Mouse (Mus musculus) CH12.LX (cell line): Measurements from ENCODE around the gene Primpol. TPM values are rescaled to one million over a fixed set of nuclear protein-coding genes. Genes with fewer than 3 reads are reported as not detected.

Experiments used
- DNase-seq: peaks from one replicate; pipeline ENCODE4 v3.0.0-alpha.2; 2013; ENCODE audit errors: extremely low read depth
- H3K27ac ChIP-seq: 2 replicates; pipeline ENCODE4 v1.5.1; 2012; ENCODE audit warnings: low read depth, mild to moderate bottlenecking, control low read depth, moderate library complexity; ENCODE audit not compliant: insufficient read depth
- H3K27me3 ChIP-seq: replicated peaks from 2 replicates; pipeline ENCODE3; 2012; ENCODE audit warnings: inconsistent platforms
- H3K36me3 ChIP-seq, 2 experiments: replicated peaks in 1 of 2; 2 replicates each; pipeline versions ENCODE3 to v1.6.1; 2012; ENCODE audit warnings: inconsistent platforms in 1 of 2, low read length in 1 of 2, mild to moderate bottlenecking in 1 of 2, mixed read lengths in 1 of 2, moderate library complexity in 1 of 2; ENCODE audit not compliant: control insufficient read depth in 1 of 2, insufficient read depth in 1 of 2
- H3K4me1 ChIP-seq, 2 experiments: 2 replicates each; pipeline ENCODE4 v1.6.1; 2012; ENCODE audit warnings: inconsistent platforms in 1 of 2, moderate library complexity in 1 of 2; ENCODE audit not compliant: insufficient read depth in 2 of 2, control insufficient read depth in 1 of 2
- H3K4me2 ChIP-seq: 2 replicates; pipeline ENCODE4 v1.6.1; 2012; ENCODE audit warnings: low read depth, mild to moderate bottlenecking, control low read depth; ENCODE audit not compliant: poor library complexity, insufficient read depth, severe bottlenecking
- H3K4me3 ChIP-seq, 3 experiments: fragments of 150-350 bp in 1 of 3; sonication (generic) in 1 of 3; replicated peaks in 1 of 3; 2 replicates each; pipeline versions ENCODE3 to v1.5.1; 2011 to 2012; ENCODE audit warnings: low read depth in 2 of 3, low read length in 2 of 3, mild to moderate bottlenecking in 2 of 3, moderate library complexity in 2 of 3, control low read depth in 1 of 3, improper control_type of control experiment in 1 of 3, inconsistent platforms in 1 of 3, mixed read lengths in 1 of 3; ENCODE audit not compliant: poor library complexity in 1 of 3
- H3K79me2 ChIP-seq: replicated peaks from 2 replicates; pipeline ENCODE4 v1.6.1; 2012; ENCODE audit warnings: mild to moderate bottlenecking, moderate library complexity; ENCODE audit not compliant: control insufficient read depth, poor library complexity, insufficient read depth, severe bottlenecking; ENCODE audit errors: extremely low read depth
- H3K9ac ChIP-seq: 2 replicates; pipeline ENCODE4 v1.6.1; 2012; ENCODE audit warnings: low read depth, mild to moderate bottlenecking, control low read depth, moderate library complexity; ENCODE audit not compliant: insufficient read depth
- H3K9me3 ChIP-seq: replicated peaks from 2 replicates; pipeline ENCODE3; 2012; ENCODE audit warnings: low read length, inconsistent platforms, mixed read lengths
- BHLHE40 ChIP-seq: IDR thresholded peaks from 2 replicates; pipeline ENCODE4 v1.6.1; 2011; ENCODE audit warnings: mild to moderate bottlenecking, low read depth, low read length, improper control_type of control experiment
- CHD1 ChIP-seq: IDR thresholded peaks from 2 replicates; pipeline ENCODE4 v1.6.1; 2012; ENCODE audit warnings: low read depth, low read length, improper control_type of control experiment, inconsistent platforms
- CHD2 ChIP-seq: IDR thresholded peaks from 2 replicates; pipeline ENCODE4 v1.6.1; 2011; ENCODE audit warnings: low read length, improper control_type of control experiment
- CTCF ChIP-seq, 2 experiments: IDR thresholded peaks in 1 of 2; conservative IDR thresholded peaks in 1 of 2; 2 replicates each; pipeline ENCODE4 v1.5.1; 2011 to 2012; ENCODE audit warnings: low read depth in 2 of 2, low read length in 2 of 2, improper control_type of control experiment in 1 of 2, inconsistent platforms in 1 of 2, mild to moderate bottlenecking in 1 of 2, moderate library complexity in 1 of 2
- ETS1 ChIP-seq: conservative IDR thresholded peaks from 2 replicates; pipeline ENCODE4 v1.6.1; 2012; ENCODE audit warnings: low read depth, mild to moderate bottlenecking, inconsistent platforms, low read length, improper control_type of control experiment, moderate library complexity
- JUN ChIP-seq: IDR thresholded peaks from 2 replicates; pipeline ENCODE4 v1.6.1; 2011; ENCODE audit warnings: low read depth, mild to moderate bottlenecking, low read length, improper control_type of control experiment, moderate library complexity; ENCODE audit not compliant: insufficient read depth
- JUND ChIP-seq: conservative IDR thresholded peaks from 2 replicates; pipeline ENCODE4 v1.6.1; 2011; ENCODE audit warnings: low read depth, low read length, improper control_type of control experiment
- KAT2A ChIP-seq: IDR thresholded peaks from 2 replicates; pipeline ENCODE4 v1.6.1; 2012; ENCODE audit warnings: low read length, improper control_type of control experiment, inconsistent platforms; ENCODE audit not compliant: insufficient replicate concordance
- MAFK ChIP-seq: IDR thresholded peaks from 2 replicates; pipeline ENCODE4 v1.6.1; 2011; ENCODE audit warnings: low read length, improper control_type of control experiment; ENCODE audit not compliant: insufficient replicate concordance
- MAZ ChIP-seq: IDR thresholded peaks from 2 replicates; pipeline ENCODE4 v1.6.1; 2012; ENCODE audit warnings: low read depth, mild to moderate bottlenecking, inconsistent platforms, low read length, improper control_type of control experiment, moderate library complexity
- MXI1 ChIP-seq: IDR thresholded peaks from 2 replicates; pipeline ENCODE4 v1.6.1; 2011; ENCODE audit warnings: mild to moderate bottlenecking, low read depth, low read length, improper control_type of control experiment
- NELFE ChIP-seq: IDR thresholded peaks from 2 replicates; pipeline ENCODE4 v1.6.1; 2011; ENCODE audit warnings: low read depth, low read length, improper control_type of control experiment
- POLR2A ChIP-seq: IDR thresholded peaks from 2 replicates; pipeline ENCODE4 v1.6.1; 2011; ENCODE audit warnings: low read depth, mild to moderate bottlenecking, improper control_type of control experiment, low read length
- POLR2AphosphoS2 ChIP-seq: IDR thresholded peaks from 2 replicates; pipeline ENCODE4 v1.6.1; 2011; ENCODE audit warnings: low read depth, low read length, improper control_type of control experiment
- RCOR1 ChIP-seq: conservative IDR thresholded peaks from 2 replicates; pipeline ENCODE4 v1.6.1; 2012; ENCODE audit warnings: low read depth, mild to moderate bottlenecking, inconsistent platforms, low read length, improper control_type of control experiment
- TBP ChIP-seq: conservative IDR thresholded peaks from 2 replicates; pipeline ENCODE4 v1.6.1; 2011; ENCODE audit warnings: low read depth, low read length, improper control_type of control experiment
- UBTF ChIP-seq: IDR thresholded peaks from 2 replicates; pipeline ENCODE4 v1.6.1; 2012; ENCODE audit warnings: low read depth, mild to moderate bottlenecking, inconsistent platforms, low read length, improper control_type of control experiment, moderate library complexity
- USF2 ChIP-seq: conservative IDR thresholded peaks from 2 replicates; pipeline ENCODE4 v1.6.1; 2011; ENCODE audit warnings: low read depth, low read length, improper control_type of control experiment
- ZMIZ1 ChIP-seq: IDR thresholded peaks from 2 replicates; pipeline ENCODE4 v1.6.1; 2012; ENCODE audit warnings: low read depth, mild to moderate bottlenecking, inconsistent platforms, low read length, improper control_type of control experiment
- ZNF384 ChIP-seq: IDR thresholded peaks from 2 replicates; pipeline ENCODE4 v1.6.1; 2012; ENCODE audit warnings: low read depth, low read length, improper control_type of control experiment, inconsistent platforms
- dilution Hi-C: fragments of 300-500 bp; cut with MboI; formaldehyde crosslinking; loops from 2 replicates; pipeline ENCODE4 v1.14.3; 2020; ENCODE audit warnings: low sequenced_read_pairs; ENCODE audit not compliant: extremely low pct_unique_long_range_greater_than_20kb, extremely low pct_ligation_motif_present
- in situ Hi-C: fragments of 300-500 bp; cut with MboI; formaldehyde crosslinking; loops from 3 replicates; pipeline ENCODE4 v1.14.3; 2019; ENCODE audit warnings: low sequenced_read_pairs, low pct_ligation_motif_present, low pct_unique_long_range_greater_than_20kb, mixed read lengths
- polyA plus RNA-seq: library from polyadenylated mRNA; unstranded; fragments of >175 nt; gene quantifications from 2 replicates; pipeline ENCODE4 v1.2.1, GENCODE M21; 2012; ENCODE audit warnings: low read depth; ENCODE audit not compliant: insufficient read length
- total RNA-seq, 2 experiments: library from RNA; depleted of rRNA; stranded (reverse); fragments of 300-350 nt in 1 of 2; fragments of >200 nt in 1 of 2; gene quantifications; 2 replicates each; pipeline ENCODE4 v1.2.3; 2012 to 2014

Gene Primpol
- total and polyA plus RNA-seq, 3 experiments = 12.4 to 17.8 (median 15.3) TPM

GRCm38 (mm10) chr8:46570673-46571072 is 46.3 kb downstream of the Primpol start:
- no peak overlapping the region for H3K4me3 ChIP-seq
- H3K36me3 ChIP-seq = peaks cover 24 to 65% of the 10 kb centered on the region in 2 experiments
- no peaks in the 10 kb centered on the region for H3K9me3 ChIP-seq
- no peaks in the 10 kb centered on the region for H3K27me3 ChIP-seq
- no peak overlapping the region for H3K4me2 ChIP-seq
- no peak overlapping the region for H3K9ac ChIP-seq
- dilution Hi-C loops (no loop called here), in situ Hi-C loops (loop anchor here (25.0 kb wide), 1 partner anchor 817 kb away; no protein-coding TSS in a partner anchor)
- no peak overlapping the region for H3K27ac ChIP-seq
- peaks cover 0 to 26% of the 10 kb centered on the region in 2 experiments; a peak in 2 of 4 replicates for H3K4me1 ChIP-seq
- no peaks in the 10 kb centered on the region for H3K79me2 ChIP-seq
- no peak for DNase-seq
- TF ChIP-seq MXI1 (no peak), ZMIZ1 (no peak), UBTF (no peak), NELFE (no peak), ETS1 (no peak), TBP (no peak), POLR2AphosphoS2 (no peak), RCOR1 (no peak), USF2 (no peak), BHLHE40 (no peak), CHD2 (no peak), JUND (no peak), CHD1 (no peak), ZNF384 (no peak), JUN (no peak), MAFK (no peak), MAZ (no peak), POLR2A (no peak), CTCF (conservative IDR thresholded peaks at IDR 0.05 in 1 of 2, IDR thresholded peaks at IDR 0.05 in 1 of 2; ENCODE audit: low read depth in 2 of 2, low read length in 2 of 2) (no peak)

GRCm38 (mm10) chr8:46569659-46570441 is 47.2 kb downstream of the Primpol start:
- Histone ChIP-seq H3K9ac (no peak overlapping the region), H3K9me3 (no peaks in the 10 kb centered on the region), H3K27ac (no peak overlapping the region), H3K27me3 (no peaks in the 10 kb centered on the region), H3K4me2 (no peak overlapping the region), H3K4me3 (no peak overlapping the region), H3K36me3 (peaks cover 26 to 64% of the 10 kb centered on the region in 2 experiments), H3K4me1 (peaks cover 0 to 24% of the 10 kb centered on the region in 2 experiments; a peak in 2 of 4 replicates), H3K79me2 (no peaks in the 10 kb centered on the region)
- no peak for DNase-seq
- no peak for TF ChIP-seq USF2
- no peak for TF ChIP-seq KAT2A
- dilution Hi-C loops = no loop called here
- in situ Hi-C loops = loop anchor here (25.0 kb wide), 1 partner anchor 817 kb away; no protein-coding TSS in a partner anchor
